Mouse (Mus musculus): ENCODE results near the gene Pla2g16.

DNA sequence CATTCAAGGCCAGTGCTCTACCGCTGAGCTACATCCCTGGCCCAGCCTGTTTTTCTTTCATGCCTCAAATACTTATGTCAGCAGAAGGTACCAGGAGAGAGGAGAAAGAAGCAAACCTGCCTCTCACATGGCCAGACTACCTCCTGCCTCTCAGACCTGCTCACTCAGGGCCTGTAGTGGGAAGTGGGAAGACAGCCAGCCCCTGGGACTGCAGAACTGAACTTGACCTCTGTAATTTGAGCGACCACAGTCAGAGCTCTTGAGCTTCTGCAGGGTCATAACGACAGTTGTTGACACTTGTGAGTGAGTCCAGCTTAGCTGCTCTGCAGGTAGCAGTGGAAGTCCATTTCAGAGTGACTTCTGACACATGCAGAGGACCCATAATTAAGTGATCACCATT, 34.8 kb downstream of the Pla2g16 start:
- no peak for TF ChIP-seq CTCF (IDR thresholded peaks at IDR 0.05)
- no peak for TF ChIP-seq EP300 (IDR thresholded peaks at IDR 0.05)

All from lung, postnatal 0 days (tissue).